Mouse (Mus musculus): ENCODE results near the gene Exoc6b. TPM values are rescaled to one million over a fixed set of nuclear protein-coding genes. Genes with fewer than 3 reads are reported as not detected.

The Exoc6b gene
- total RNA-seq, 4 experiments from 2014 or later, result 41.4 to 73.0 (median 56.2) TPM

- DNase-seq, result no peak
Observed at GRCm38 (mm10) chr6:84882663-84883517, 186.4 kb downstream of the Exoc6b start.

- no peak for DNase-seq
Observed at GRCm38 (mm10) chr6:84875869-84876268, 193.4 kb downstream of the Exoc6b start.

- DNase-seq, result peak; percentile 23
Observed at GRCm38 (mm10) chr6:84867114-84867513, 202.2 kb downstream of the Exoc6b start.

DNA sequence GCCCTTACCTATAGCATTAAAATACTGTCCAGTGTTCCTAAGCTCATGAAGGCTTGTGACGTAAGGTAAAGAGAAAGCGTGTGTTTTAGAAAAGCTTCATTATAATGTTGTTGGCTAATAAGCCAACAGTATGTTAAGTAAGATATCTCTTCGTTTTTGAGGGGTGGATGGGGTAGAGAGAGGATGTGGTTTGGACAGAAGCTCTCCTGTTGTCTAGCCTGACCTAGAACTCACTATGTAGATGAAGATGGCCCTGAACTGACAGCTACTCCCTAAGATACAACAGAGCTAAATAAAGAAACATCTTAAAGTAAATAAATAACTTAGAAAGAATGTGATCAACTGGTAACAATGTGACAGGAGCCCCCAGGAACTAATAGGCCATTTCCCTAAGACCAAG is 204.7 kb downstream of the Exoc6b start:
- no peak for DNase-seq

GRCm38 (mm10) chr6:84863816-84864375 is 205.4 kb downstream of the Exoc6b start:
- DNase-seq, result peak; percentile 14

- DNase-seq, result no peak
Observed at GRCm38 (mm10) chr6:84845665-84846064, 223.6 kb downstream of the Exoc6b start.

GRCm38 (mm10) chr6:84841138-84841537 is 228.2 kb downstream of the Exoc6b start:
- DNase-seq, result no peak

GRCm38 (mm10) chr6:84807546-84807945 is 261.8 kb downstream of the Exoc6b start:
- DNase-seq, result no peak

DNA sequence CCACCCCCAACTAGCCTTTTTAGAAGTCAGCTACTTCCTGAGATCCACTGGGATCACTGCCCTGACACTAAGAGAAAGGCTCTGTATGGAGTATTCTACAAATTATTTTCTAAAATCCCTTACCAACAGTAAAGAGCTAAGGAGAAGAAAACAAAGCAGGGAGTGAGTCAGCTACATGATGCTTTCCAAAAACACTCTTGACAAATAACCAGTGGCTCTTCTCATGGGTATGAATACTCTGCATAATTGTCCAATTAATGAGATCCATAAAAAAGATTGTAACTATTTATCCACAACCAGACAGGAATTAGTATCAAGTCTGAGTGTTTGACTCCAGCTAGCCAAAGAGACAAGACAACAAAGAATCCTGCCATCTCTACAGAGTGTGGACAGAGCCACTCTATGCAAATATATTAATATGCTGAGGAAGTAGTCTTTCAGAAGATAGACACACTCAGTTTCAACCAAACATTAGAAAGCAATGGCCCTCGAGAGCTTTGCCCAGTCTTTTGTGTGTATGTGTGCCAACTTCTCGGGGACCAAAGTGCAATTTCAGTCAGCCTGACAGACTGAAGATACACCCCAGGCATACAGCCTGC is 263.1 kb downstream of the Exoc6b start:
- DNase-seq, result no peak

DNA sequence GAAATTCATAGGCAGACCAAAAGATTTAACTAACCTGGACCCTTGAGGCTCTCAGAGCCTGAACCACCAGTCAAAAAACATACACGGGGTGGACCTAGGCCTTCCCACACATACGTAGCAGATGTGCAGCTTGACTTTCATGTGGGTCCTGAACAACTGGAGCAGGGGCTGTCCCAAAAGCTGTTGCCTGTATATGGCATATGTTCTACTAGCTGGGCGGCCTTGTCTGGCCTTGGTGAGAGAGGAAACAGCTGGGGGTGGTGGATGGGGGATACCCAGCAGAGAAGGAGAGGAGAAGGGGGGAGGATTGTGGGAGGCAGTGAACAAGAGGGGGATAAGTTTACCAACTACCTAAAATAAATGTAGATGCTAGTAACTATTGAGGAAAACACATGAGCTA is 270.6 kb downstream of the Exoc6b start:
- DNase-seq, result no peak

DNA sequence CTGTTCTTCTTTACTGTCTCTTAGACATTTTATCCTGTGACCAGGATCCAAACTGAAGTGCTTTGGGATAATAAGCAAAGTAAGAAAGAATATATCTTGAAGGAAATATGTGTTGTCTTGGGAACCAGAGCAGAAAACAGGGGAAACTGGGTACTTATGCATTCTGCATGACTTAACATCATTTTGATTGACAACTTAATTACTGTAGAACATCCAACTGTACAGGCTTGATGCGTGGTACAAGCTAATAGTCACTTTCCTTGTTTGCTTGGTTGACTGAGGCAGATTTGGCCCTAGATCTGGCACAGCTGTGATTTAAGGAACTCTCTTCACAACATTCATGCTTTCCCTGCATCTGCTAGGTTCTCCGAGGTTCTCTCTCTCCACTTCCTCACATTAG is 285.3 kb downstream of the Exoc6b start:
- no peak for DNase-seq

DNA sequence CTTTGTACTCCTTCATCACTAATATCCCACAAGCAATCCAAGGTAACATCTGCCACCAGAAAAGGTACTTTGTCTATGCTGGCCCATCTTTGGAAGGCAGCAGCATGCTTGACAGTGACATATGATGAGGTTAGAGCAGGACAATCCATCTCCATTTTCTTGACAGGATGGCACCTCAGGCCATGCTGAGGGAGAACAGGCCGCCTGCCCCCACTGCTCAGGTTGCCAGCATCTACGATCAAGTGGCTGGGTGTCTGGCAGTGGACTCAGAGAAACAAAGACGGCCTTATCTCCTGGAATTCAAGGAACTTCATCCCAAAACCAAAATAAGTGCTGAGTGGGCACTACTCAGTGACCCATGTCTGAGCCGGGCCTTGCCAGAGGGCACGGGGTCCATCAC is 289.3 kb downstream of the Exoc6b start:
- DNase-seq, result no peak

GRCm38 (mm10) chr6:84778970-84779369 is 290.3 kb downstream of the Exoc6b start:
- no peak for DNase-seq

GRCm38 (mm10) chr6:84775908-84776307 is 293.4 kb downstream of the Exoc6b start:
- DNase-seq, result no peak

- peak; percentile 42 for DNase-seq
Observed at GRCm38 (mm10) chr6:84755266-84755665, 314.0 kb downstream of the Exoc6b start.

GRCm38 (mm10) chr6:84752806-84753420 is 316.4 kb downstream of the Exoc6b start:
- DNase-seq, result no peak

DNA sequence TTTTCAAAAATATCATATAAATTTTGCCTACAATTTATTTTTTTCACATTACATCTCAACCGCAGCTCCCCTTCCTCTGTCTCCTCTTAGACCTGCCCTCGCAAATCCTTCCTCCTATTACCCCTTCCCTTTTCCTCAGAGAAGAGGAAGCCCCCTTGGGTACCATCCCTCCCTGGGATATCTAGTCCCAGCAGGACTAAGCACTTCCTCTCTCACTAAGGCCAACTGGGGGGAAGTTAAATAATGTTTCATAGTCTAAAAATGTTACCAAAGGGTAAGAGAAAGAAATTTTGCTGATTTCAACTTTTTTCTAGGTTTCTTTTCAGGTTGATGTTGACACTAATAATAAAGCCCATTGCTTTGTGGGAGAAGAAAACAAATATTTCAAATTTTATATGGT is 317.9 kb downstream of the Exoc6b start:
- DNase-seq, result no peak

DNA sequence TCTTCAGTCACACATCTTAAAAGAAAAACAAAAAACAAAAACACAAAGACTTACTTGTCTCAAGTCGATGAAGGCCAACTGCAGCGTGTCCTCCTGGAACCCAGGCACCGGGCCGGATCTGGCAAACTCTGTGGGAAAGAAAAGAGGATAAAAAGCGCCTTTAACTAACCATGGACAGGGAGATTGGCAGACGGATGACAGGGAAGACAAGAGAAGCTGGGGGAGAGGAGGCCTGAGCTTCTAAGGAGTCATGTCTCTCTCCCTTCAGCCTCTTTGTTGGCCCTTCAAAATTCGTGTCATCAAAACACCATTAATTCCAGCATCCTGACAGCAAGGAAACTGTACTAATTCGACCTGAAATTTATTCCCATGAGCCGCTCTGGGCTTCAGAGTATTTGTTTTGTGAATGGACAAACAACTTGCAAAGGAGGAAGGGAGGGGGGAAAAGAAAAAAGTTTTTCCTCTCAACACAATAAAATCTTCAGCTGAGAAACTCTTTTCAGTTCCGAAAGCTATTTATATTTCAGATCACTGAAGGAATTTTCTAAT is 322.4 kb downstream of the Exoc6b start:
- DNase-seq, result no peak

GRCm38 (mm10) chr6:84746193-84746846 is 323.0 kb downstream of the Exoc6b start:
- DNase-seq, result no peak

- DNase-seq, result no peak
Observed at GRCm38 (mm10) chr6:84745570-84745969, 323.7 kb downstream of the Exoc6b start.

DNA sequence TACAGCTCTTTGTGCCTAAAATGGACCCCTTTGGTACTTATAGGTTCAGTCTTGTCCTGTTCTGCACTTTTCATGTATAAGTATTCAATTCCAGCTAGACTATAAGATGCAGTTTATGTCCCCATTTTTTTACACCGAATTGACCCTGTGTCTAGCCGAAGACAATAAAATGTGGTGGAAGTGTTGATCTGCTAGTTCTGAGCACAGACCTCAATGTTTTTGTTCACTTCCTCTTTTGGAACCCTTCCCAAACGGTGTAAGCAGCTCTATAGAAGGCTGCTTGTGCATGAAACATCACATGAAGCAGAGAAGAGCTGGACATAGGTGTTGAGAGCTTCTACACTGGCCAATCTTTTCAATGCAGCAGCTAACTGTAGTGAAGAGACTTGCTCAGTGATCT is 327.1 kb downstream of the Exoc6b start:
- DNase-seq, result no peak

DNA sequence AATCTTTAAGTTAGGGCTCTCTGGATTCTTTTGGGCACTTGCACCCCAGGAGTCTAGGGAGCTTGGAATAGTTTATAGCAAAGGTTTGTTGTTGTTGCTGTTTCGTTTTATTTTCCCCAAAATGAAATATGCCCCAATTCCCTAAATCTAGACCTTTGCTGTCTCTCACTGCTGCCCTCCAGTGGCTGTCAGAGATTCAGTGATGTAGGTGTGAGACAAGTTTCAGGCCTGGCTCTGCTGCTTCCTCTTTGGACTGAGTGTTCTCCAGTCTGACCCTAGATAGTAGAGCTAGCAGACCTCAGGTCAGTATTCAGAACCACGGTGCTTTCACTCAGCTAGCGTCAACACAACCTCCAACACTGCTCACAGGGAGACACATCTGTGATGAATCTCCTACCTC is 332.4 kb downstream of the Exoc6b start:
- DNase-seq, result peak; percentile 10
